Mouse (Mus musculus): ENCODE data around the gene 1110017D15Rik.

GRCm38 (mm10) chr4:41522136-41522535, 5.0 kb upstream of the 1110017D15Rik start:
- no peak for TF ChIP-seq CTCF (IDR thresholded peaks at IDR 0.05; ENCODE audit: low read depth)
- TF ChIP-seq EP300 (IDR thresholded peaks at IDR 0.05; ENCODE audit: low read depth), result no peak
